Mouse (Mus musculus): ENCODE measurements around the gene BC003965.
A peak's percentile ranks its signal among the peaks of the same experiment; 100 is the strongest.
"Not testable (repeated sequence)": the region's sequence is repeated elsewhere in the genome, so short reads cannot be mapped to it uniquely, and the experiment has no call there.

The BC003965 gene

GRCm38 (mm10) chr17:25219492-25220295 is 35.3 kb downstream of the BC003965 start:
- no peak for DNase-seq (ENCODE audit: low spot score in 2 of 2)

- no peak for DNase-seq (ENCODE audit: low spot score in 2 of 2)
Observed at GRCm38 (mm10) chr17:25220746-25221145, 36.4 kb downstream of the BC003965 start.

- DNase-seq (ENCODE audit: low spot score in 2 of 2), result peak; percentile 76 to 84
Observed at GRCm38 (mm10) chr17:25221821-25222503, 37.6 kb downstream of the BC003965 start.

DNA sequence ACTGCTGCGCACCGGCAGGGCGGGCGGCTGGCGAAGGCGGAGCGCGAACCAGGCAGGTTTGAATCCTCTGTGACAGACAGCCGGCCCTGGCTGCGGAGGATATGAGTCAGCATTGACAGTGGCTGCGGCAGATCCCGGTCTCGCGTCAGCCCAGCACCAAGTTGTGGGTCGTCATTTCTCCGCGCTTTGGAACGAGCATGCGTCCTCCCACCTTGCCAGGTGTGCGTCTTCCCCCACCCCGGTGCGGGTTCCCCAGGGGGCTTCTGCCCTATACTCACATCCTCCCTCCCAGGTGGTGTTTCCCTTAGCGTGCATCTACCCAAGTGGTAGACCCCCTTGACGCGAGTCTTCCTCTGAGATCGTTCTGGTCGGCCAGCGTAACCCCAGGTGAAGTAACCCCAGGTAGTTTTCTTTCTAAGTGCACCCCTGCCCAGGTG is 38.2 kb downstream of the BC003965 start:
- DNase-seq (ENCODE audit: low spot score in 2 of 2), result not testable (repeated sequence)

- DNase-seq (ENCODE audit: low spot score in 2 of 2), result no peak
Observed at GRCm38 (mm10) chr17:25222951-25223601, 38.7 kb downstream of the BC003965 start.

DNA sequence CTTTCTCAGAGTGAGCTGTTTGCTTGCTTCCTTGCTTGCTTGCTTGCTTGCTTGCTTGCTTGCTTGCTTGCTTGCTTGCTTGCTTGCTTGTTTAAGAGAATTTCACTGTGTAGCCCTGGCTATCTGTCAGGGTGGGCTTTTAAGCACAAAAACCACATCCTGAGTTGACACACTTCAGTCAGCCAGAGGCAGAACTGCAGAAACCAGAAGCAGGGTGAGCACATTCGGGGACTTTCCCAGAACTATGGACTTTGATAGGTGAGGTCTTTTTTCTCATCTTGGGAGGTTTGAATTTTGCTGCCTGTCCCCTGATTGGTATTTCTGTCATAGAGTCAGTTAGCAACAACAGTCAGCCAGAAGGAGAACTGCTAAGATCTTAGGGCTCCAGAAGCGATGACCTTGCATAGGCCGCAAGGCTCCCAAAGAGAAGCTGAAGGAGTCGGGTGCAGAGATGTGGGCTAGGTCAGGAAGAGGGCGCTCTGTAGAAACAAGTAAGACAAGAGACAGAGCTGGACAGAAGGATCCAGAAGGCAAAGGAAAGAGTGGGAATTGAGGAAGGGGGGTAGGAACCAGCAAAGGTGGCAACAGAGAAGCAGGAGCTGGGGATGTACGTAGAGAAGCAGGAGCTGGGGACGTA is 40.4 kb downstream of the BC003965 start:
- DNase-seq (ENCODE audit: low spot score in 2 of 2), result no peak

DNA sequence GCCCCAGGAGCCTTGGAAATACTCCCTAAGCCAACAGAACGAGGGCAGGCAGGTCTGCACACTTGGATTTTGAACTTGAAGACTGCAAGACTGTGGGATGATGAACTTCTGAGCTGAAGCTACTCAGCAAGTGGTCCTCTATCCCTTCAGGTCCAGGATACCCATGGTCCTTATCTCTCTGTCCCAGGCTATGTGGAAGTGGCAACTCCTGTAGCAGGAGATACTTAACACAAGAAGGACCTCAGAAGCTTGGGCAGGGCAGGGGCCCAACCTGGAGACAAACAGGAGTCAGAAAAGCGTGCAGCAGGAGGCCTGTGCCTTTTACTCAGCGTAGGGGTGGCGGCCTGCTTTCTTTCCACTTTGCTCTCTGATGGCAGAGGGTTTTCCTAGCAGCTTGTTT is 41.3 kb downstream of the BC003965 start:
- no peak for DNase-seq (ENCODE audit: low spot score in 2 of 2)

GRCm38 (mm10) chr17:25227991-25228390 is 43.6 kb downstream of the BC003965 start:
- DNase-seq (ENCODE audit: low spot score in 2 of 2), result no peak

DNA sequence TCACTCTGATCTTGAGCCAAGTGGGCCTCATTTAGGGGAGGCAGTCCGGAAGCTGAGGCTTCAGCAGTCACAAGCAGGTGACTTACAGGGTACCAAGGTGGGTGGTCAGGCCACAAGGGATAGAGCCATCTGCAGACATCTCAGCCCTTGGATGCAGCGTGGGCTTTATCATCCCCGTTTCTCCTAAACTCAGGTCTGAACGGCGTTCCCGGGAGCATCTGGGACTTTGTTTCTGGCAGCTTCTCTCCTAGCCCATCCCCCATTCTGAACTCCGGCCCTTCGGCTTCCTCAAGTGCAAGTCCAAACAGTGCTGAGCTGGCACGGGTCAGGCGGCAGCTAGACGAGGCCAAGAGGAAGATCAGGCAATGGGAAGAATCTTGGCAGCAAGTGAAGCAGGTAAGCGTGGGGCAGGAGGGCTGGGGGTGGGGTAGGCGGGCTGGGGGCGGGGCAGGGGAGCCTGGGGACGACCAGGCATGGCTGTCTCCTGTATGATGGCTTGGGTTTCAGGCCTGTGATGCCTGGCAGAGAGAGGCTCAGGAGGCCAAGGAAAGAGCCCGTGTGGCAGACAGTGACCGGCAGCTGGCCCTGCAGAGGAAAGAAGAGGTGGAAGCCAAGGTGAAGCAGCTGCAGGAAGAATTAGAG is 45.8 kb downstream of the BC003965 start:
- not testable (repeated sequence) for DNase-seq (ENCODE audit: low spot score in 2 of 2)

DNA sequence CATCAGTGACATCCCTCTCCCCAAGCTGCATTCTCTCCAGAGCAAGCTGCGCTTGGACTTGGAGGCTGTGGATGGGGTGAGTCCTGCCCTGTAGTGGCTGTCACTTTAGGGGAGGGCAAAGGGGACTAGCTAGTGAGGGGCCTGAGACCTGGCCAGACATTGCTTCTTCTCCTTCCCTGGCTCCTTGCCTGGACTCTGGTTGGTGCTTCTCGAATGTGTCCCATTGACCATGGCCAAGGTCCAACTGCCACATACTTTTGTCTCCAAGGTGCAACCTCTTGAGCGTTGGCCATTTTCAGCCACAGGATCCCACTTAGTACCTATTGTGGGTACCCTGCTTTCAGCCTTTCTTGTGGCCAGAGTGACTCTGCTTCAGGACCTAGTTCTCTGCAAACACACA is 46.3 kb downstream of the BC003965 start:
- no peak for DNase-seq (ENCODE audit: low spot score in 2 of 2)

DNA sequence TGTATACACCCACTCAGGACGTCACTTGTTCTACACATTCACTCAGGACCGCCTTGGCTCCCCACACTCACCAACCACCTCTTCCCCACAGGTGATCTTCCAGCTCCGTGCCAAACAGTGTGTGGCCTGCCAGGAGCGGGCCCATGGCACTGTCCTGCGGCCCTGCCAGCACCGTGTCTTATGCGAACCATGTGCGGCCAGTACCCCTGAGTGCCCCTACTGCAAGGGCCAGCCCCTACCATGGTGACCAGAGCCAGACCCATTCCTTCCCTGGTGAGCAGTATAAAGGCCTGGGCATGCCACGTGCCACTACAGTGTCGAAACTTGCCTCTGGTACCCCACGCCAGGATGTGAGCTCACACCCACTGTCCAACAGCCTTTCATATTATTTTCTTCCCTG is 47.3 kb downstream of the BC003965 start:
- DNase-seq (ENCODE audit: low spot score in 2 of 2), result not testable (repeated sequence)

GRCm38 (mm10) chr17:25235635-25236034 is 51.3 kb downstream of the BC003965 start:
- no peak for DNase-seq (ENCODE audit: low spot score in 2 of 2)

Data from spleen, postnatal 4 days (tissue).